Mouse (Mus musculus): ENCODE measurements around the gene Fkbp5.

- TF ChIP-seq CTCF (IDR thresholded peaks at IDR 0.05) = no peak
- no peak for TF ChIP-seq EP300 (IDR thresholded peaks at IDR 0.05)
These were observed 40.9 kb downstream of the Fkbp5 start for GRCm38 (mm10) chr17:28476441-28476840.
